Mouse (Mus musculus) bone marrow macrophage, adult 2 months (primary cell): ENCODE measurements around the gene Fndc3b. TPM values are rescaled to one million over a fixed set of nuclear protein-coding genes. Genes with fewer than 3 reads are reported as not detected.

ENCODE experiments used
- H3K27ac ChIP-seq: 2 replicates; pipeline ENCODE4 v1.5.1; 2012; ENCODE audit warnings: low read depth, low read length; ENCODE audit not compliant: insufficient read depth
- H3K4me1 ChIP-seq: 2 replicates; pipeline ENCODE4 v1.6.1; 2012; ENCODE audit warnings: low read length; ENCODE audit not compliant: control insufficient read depth, insufficient read depth
- H3K4me3 ChIP-seq: 2 replicates; pipeline ENCODE4 v1.5.1; 2012; ENCODE audit warnings: mild to moderate bottlenecking, low read length, moderate library complexity; ENCODE audit not compliant: insufficient read depth
- CTCF ChIP-seq: IDR thresholded peaks from 2 replicates; pipeline ENCODE4 v1.5.1; 2012; ENCODE audit warnings: low read depth, mild to moderate bottlenecking, low read length, moderate library complexity
- POLR2A ChIP-seq: IDR thresholded peaks from 2 replicates; pipeline ENCODE4 v1.6.1; 2012; ENCODE audit warnings: mild to moderate bottlenecking, low read depth, low read length, borderline replicate concordance
- polyA plus RNA-seq: library from polyadenylated mRNA; stranded (reverse); fragments of >200 nt; gene quantifications from 2 replicates; pipeline ENCODE4 v1.2.4, GENCODE M21; 2012; ENCODE audit not compliant: missing spikeins, insufficient read depth, insufficient read length

Gene Fndc3b
- polyA plus RNA-seq, 1 experiment: 33.8 TPM

DNA sequence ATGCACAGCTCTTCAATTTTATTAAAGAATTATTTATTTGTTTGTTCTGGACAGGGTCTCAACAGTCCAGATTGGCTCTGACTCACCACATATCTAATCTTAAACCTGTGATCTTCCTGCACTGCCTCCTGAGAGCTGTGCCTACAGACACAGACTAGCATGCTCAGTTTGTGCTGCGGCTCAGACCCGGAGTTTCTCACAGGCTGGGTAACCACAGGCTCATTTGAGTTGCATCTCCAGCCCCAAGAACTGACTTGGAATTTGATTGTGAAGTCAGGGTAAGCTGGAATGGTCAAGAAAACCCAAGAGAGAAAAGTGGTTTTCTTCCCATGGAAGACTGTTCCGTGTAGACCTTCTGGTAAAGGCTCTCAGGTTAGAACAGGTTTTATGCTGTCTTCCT lies 184.1 kb downstream of the Fndc3b start:
- TF ChIP-seq CTCF (no peak), POLR2A (no peak)
- Histone ChIP-seq H3K4me1 (no peaks in the 10 kb centered on the region), H3K27ac (no peak overlapping the region), H3K4me3 (no peak overlapping the region)

DNA sequence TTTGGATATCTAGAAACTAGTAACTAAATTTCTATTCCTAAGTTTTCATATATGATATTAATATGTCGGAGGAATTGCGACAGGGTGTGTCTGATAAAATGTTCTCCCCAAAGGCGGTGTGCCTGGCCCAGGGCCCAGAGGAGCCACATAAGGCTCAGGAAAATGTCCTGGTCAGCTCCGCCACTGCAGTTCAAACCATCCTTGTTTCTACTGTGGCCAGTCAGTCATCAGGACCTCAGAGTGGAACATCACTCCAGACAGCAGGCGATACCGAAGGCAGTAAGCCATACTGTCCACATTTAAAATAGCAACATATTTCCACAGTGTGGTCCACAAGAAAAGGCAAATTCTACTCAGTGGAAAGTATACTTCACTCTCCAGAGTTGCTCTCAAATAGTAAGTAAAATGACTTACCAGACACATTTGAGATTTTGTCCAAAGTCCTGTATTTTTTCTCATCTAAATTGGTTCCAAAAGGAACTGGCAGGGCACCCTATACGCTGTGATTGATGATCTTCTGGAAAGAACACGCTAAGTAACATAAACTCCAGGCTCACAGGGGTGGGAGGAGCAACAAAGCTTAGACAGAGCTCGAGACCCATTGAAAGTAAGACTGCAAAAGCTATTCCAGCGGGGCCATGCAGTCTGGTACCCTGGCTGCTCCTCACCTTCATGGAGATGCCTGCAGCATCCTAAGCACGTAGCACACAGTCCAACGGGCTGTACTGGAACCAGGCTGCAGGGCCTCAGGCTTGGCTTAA lies 187.8 kb downstream of the Fndc3b start:
- H3K27ac ChIP-seq: no peak overlapping the region
- no peaks in the 10 kb centered on the region for H3K4me1 ChIP-seq
- TF ChIP-seq CTCF (no peak), POLR2A (no peak)
- H3K4me3 ChIP-seq: no peak overlapping the region

- Histone ChIP-seq H3K27ac (no peak overlapping the region), H3K4me3 (no peak overlapping the region), H3K4me1 (no peaks in the 10 kb centered on the region)
- TF ChIP-seq CTCF (no peak), POLR2A (no peak)
Observed at GRCm38 (mm10) chr3:27520391-27520790, 190.7 kb downstream of the Fndc3b start.

- TF ChIP-seq CTCF: no peak
- TF ChIP-seq POLR2A: no peak
- Histone ChIP-seq H3K4me1 (peaks cover 2% of the 10 kb centered on the region), H3K4me3 (no peak overlapping the region)
Observed at GRCm38 (mm10) chr3:27519481-27519880, 191.6 kb downstream of the Fndc3b start.

GRCm38 (mm10) chr3:27518935-27519334 lies 192.2 kb downstream of the Fndc3b start:
- TF ChIP-seq CTCF (no peak), POLR2A (no peak)
- H3K27ac ChIP-seq: no peak overlapping the region
- H3K4me1 ChIP-seq: peaks cover 2% of the 10 kb centered on the region

More at GRCm38 (mm10) chr3:27519481-27519880, 191.6 kb downstream of the Fndc3b start:
- H3K27ac ChIP-seq: no peak overlapping the region

DNA sequence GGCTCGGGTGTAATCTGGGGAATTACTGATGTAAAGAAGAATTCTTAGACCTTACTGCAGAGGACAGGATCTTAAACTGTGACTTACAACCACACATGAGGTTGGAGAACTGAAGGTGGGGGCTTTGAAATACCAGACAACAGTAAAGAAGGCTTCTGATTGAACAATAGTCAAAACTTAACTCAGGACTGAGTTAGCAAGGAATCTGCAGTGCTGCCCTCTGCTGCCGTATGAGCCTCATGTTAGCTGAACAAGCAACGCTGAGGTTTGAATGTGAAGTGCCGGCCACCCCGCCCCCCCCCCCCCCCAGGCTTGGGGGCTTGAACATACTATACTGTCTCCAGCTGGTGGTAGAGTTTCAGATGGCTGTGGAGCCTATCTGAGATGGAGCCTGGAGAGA lies 194.6 kb downstream of the Fndc3b start:
- peaks cover 2% of the 10 kb centered on the region for H3K4me1 ChIP-seq
- no peak overlapping the region for H3K27ac ChIP-seq
- TF ChIP-seq CTCF: 0 out of 2 replicates have a peak, but pooled peaks have one; percentile 11
- TF ChIP-seq POLR2A: no peak
- no peak overlapping the region for H3K4me3 ChIP-seq

More at GRCm38 (mm10) chr3:27518935-27519334, 192.2 kb downstream of the Fndc3b start:
- H3K4me3 ChIP-seq: no peak overlapping the region

GRCm38 (mm10) chr3:27511765-27512164 lies 199.3 kb downstream of the Fndc3b start:
- no peak overlapping the region for H3K27ac ChIP-seq
- TF ChIP-seq CTCF (no peak), POLR2A (no peak)
- H3K4me3 ChIP-seq: no peak overlapping the region
- H3K4me1 ChIP-seq: peaks cover 2% of the 10 kb centered on the region

GRCm38 (mm10) chr3:27506886-27507285 lies 204.2 kb downstream of the Fndc3b start:
- Histone ChIP-seq H3K4me1 (no peaks in the 10 kb centered on the region), H3K4me3 (no peak overlapping the region), H3K27ac (no peak overlapping the region)
- TF ChIP-seq POLR2A (no peak), CTCF (no peak)

GRCm38 (mm10) chr3:27505582-27505981 lies 205.5 kb downstream of the Fndc3b start:
- Histone ChIP-seq H3K4me1 (no peaks in the 10 kb centered on the region), H3K4me3 (no peak overlapping the region), H3K27ac (no peak overlapping the region)
- TF ChIP-seq CTCF (no peak), POLR2A (no peak)

DNA sequence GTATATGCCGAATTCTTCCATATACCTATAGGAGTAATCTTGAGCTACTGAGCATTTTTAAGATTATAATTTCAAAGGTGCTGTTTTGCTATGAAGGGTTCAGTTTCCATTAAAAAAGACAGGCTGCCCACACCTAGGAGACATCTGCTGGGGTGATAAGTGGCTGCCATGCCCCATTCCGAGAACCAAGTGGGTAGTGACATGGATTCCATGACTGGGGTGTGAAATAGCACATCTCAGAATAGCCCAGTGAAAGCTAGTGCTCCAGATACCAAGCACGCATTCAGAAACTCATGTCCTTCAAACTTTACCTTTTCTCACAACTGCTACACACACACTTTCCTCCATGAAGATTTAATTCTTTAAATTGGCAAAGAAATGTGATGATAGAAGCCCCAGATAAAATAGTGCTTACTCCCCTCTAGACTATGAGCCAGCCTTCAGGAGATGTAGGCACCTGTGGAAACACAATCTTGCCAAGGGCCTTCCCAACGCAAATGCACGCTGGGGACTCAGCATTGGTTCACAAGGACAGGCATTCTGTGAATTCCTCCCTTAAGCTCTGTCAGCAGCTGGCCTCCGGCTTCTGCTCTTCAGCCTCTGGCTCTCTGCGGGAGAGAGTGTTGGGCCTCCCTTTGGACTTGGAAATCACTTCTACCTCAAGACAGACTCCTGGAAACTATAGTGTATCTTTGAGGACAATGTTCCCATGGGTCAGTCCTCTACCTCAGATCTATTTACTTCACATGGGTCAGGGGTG lies 207.6 kb downstream of the Fndc3b start:
- TF ChIP-seq CTCF: no peak
- TF ChIP-seq POLR2A: no peak
- H3K4me3 ChIP-seq: no peak overlapping the region
- no peaks in the 10 kb centered on the region for H3K4me1 ChIP-seq
- H3K27ac ChIP-seq: no peak overlapping the region

GRCm38 (mm10) chr3:27495296-27496073 lies 215.6 kb downstream of the Fndc3b start:
- H3K27ac ChIP-seq: no peak overlapping the region
- no peak overlapping the region for H3K4me3 ChIP-seq
- TF ChIP-seq POLR2A (no peak), CTCF (no peak)
- H3K4me1 ChIP-seq: no peaks in the 10 kb centered on the region
